Mouse (Mus musculus) heart, adult 2 months (tissue): Measurements from ENCODE around the gene Slc9a9.

Experiments
- CTCF ChIP-seq: fragments of 200-600 bp; IDR thresholded peaks from 2 replicates; pipeline ENCODE4 v1.8.1; 2022; ENCODE audit warnings: antibody characterized with exemption, mild to moderate bottlenecking, moderate library complexity
- EP300 ChIP-seq: fragments of 200-500 bp; IDR thresholded peaks from 2 replicates; pipeline ENCODE4 v1.6.1; 2011; ENCODE audit warnings: low read depth, low read length, control low read depth; ENCODE audit not compliant: insufficient read depth
- POLR2A ChIP-seq: fragments of 200-500 bp; IDR thresholded peaks from 2 replicates; pipeline ENCODE4 v1.6.1; 2011; ENCODE audit warnings: mild to moderate bottlenecking, low read depth, low read length, control low read depth; ENCODE audit not compliant: insufficient read depth

GRCm38 (mm10) chr9:95052160-95052559 is 382.5 kb downstream of the Slc9a9 start:
- no peak for TF ChIP-seq POLR2A
- no peak for TF ChIP-seq EP300
- no peak for TF ChIP-seq CTCF
